Mouse (Mus musculus): ENCODE measurements around the gene Mapk6.

GRCm38 (mm10) chr9:75413206-75413605, 3.4 kb upstream of the Mapk6 start:
- TF ChIP-seq POLR2A (IDR thresholded peaks at IDR 0.05; ENCODE audit: borderline replicate concordance, extremely low read depth, low read depth, low read length) (no peak), CTCF (IDR thresholded peaks at IDR 0.05; ENCODE audit: insufficient read depth, low read length) (no peak)

Measured in lung, adult 2 months (tissue).